Mouse (Mus musculus): ENCODE measurements around the gene Maneal.

Gene Maneal

DNA sequence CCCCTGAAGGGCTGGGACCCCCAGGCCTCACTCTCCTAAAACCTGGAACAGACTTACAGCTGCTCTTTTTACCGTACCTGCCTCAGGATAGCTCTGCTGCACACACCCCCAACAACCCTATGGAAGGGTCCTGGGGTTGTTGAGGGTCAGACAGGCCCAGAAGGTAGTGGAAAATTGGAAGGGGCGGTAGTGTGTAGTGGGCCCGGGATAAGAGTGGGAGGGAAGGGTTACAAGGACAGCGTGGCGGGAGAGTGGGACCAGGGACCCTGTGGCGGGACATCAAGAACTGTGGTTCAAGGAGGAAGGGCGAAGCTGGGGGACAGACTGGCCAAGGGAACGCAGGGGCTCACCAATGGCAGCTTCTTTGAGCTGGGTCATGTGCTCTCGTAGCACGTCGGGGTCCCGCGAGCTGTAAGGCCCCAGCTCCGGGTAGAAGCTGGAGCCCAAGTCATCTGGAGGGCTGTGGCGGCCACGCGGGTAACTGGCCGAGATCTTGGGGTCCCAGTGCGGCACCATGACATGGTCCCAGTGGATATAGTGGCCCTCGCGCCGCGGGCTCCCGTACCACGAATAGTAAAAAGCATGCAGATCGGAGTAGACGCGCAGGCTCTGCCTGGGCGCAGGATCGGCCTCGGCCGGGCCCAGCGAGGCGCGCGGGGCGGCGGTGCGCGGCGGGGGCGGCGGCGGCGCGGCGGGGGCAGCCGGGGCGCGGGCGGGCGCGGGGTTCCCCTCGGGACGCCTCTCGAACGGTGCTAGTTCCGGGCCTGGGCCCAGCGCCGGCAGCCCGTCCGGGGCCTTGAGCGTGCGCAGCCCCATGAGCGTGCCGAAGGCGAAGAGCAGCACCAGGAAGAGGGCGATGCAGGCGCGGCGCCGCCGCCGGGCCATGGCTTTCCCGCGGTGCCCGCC, at the start of gene Maneal:
Gene Maneal, minus strand, starts transcription at position 889 of the 906 bp plus-strand sequence.
- DNase-seq (ENCODE audit: low spot score), result no peak

DNA sequence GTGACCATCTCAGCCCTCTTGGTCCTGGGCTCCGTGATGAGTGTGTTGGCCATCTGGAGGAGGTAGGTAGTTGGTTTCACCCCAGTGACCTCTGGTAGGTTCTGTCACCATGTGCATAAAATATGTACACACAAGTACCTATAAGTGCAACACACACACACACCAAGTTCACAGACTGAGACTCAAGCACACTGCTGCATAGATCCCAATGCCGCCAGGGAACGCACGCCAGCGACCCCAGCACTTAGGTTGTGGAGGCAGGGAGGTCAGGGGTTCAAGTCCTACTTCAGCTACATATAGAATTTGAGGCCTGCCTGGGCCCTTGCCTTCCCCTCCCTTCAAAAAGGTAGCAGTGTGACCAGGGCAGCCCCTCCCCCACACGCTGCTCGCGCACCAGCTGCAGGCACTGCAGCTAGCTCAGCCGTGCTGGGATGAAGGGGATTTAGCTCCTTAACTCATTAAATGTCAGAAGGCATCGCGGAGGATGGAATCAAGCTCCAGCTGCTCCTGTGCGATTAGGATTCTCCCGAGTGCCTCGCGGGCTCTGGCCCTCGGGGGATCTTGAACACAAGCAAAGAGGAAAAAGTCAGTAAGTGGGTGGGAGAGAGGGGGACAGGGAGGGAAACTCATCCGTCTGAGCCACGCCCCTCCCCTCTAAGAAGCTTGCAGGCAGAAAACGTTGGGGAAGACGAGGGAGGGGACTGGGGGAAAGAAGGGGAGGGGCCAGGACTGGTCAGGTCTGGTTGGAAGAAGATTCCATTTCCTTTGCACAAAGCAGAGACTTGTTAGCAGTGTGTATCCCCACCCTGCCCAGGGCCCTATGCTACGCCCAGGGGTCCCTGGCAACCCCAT, 44.2 kb upstream of the Maneal start:
- no peak for DNase-seq (ENCODE audit: low spot score)

DNA sequence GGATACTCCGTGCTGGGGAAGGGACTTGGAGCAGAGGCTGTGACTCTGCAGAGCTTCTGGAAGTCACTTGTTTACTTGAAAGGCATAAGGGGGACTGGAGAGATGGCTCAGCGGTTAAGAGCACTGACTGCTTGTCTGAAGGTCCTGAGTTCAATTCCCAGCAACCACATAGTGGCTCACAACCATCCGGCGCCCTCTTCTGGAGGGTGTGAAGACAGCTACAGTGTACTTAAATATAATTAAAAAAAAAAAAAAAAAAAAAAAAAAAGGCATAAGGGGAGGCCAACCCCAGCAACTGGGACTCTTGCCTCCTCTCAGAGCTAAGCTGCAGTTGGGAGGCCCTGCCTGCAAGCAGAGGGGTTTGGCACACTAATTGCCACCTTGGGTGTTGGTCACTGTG, 43.4 kb upstream of the Maneal start:
- DNase-seq (ENCODE audit: low spot score), result no peak

DNA sequence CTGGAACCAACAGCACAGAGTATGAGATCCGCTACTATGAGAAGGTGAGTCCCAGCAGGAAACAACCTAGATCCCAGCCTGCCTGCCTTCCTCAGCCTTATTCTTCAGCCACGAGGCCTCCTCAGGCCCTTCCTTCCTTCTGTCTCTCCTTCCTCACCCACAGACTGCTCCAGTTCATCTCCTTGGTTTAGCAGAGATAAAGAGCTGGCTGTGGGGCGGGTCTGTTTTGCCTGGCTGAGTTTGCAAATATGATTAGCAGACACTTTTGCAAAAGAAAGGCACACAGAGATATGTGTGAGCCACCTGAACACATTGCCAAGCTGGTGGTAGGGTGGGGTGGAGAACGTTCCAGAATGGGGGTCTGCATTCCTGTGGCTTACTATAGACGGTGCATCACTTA, 37.9 kb upstream of the Maneal start:
- DNase-seq (ENCODE audit: low spot score), result no peak

DNA sequence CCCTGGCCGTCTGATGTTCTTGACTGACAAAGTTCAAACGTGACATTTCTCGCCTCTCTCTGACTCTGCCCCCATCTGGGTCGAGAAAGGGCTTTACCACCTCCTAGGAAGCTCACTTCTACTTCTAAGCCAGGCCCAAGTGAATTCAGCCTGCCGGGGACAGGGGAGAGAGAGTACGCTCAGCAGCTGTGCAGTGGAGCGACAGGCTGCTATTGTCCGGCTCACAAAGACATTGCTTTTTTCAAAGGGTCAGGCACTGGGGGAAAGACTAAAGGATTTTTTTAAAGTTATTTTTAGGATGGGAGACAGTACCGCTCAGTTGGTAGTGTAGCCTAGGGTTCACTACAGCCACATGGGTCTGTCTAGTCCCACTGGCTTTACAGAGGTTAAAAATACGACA, 36.5 kb upstream of the Maneal start:
- DNase-seq (ENCODE audit: low spot score), result no peak

DNA sequence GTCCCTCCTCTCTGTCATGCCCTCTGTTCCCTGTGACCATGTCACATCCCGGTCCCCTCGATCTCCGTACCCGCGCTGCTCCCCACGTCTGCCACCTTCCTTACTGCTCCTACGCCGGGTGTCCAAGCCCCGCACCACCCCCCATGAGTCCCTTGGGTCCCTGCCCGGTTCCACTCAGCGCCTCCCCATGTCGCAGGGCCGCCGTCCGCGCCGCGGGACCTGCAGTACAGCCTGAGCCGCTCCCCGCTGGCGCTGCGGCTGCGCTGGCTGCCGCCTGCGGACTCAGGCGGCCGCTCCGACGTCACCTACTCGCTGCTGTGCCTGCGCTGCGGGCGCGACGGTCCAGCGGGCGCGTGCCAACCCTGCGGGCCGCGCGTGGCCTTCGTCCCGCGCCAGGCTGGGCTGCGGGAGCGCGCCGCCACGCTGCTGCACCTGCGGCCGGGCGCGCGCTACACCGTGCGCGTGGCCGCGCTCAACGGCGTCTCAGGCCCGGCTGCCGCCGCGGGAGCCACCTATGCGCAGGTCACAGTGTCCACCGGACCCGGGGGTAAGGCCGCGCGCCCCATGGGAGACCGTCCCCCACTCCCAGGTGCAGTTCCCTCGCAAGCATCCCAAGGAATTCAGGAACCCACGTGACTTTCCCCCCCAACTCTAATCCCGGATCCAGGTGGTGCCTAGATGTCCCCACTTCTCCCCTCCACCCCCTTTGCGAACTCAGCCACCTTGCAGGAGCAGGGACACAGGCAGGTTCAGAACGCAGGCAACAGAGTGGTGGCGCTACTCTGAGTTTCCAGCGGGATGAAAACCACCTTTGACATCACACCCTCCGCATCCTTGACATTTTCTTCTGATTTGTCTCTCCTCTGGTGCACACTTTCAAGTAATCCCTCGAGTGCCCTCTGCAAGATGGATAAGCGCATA, 32.8 kb upstream of the Maneal start:
- no peak for DNase-seq (ENCODE audit: low spot score)

DNA sequence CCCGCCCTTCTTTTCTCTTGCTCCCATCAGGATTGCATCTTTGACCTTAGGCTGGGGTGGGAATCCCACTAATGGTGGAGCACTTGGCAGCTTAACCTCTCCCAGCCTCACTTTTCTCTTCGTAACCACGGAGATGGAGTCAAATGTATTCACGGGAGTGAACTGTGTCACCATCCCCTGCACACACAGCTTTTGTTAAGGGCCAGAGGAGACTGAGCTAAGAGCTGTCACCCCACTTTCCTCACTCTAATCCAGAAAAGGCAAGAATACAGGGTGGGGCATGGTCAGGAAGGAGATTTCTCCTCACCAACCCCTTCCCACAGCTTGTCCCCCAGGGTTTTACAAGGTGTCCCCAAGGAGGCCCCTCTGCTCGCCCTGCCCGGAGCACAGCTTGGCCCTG, 31.8 kb upstream of the Maneal start:
- no peak for DNase-seq (ENCODE audit: low spot score)

DNA sequence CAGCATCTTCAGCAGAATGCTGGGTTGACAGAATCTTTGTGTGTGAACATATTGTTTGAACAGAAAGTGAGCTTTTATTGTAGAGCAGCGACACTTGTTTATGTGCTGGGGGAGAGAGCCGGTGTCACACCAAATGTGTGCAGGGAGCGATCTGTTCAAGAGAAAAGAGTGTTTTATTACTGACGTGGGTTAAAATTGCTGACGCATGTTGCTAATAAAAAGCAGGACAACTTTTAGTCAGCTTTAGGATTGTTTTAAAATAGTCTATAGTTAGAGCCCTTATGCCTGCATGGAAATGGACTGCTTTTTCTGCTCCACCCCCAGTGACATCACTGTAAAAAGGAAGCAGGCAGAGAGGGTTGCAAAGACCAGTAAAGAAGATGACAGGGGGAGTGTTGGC, 28.9 kb upstream of the Maneal start:
- no peak for DNase-seq (ENCODE audit: low spot score)

DNA sequence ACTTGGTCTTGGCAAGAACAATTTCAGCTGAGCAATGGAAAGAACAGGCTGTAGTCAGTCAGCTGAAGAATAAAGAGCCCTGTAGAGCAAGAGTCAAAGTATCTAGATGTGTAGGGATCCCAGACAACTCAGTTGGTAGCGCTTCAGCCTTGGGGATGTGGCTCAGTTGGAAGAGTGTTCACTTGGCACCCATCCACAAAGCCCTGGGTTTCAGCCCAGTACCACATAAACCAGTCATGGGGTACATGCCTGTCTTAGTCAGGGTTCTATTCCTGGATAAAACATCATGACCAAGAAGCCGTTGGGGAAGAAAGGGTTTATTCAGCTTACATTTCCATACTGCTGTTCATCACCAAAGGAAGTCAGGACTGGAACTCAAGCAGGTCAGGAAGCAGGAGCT, 28.0 kb upstream of the Maneal start:
- DNase-seq (ENCODE audit: low spot score), result no peak

DNA sequence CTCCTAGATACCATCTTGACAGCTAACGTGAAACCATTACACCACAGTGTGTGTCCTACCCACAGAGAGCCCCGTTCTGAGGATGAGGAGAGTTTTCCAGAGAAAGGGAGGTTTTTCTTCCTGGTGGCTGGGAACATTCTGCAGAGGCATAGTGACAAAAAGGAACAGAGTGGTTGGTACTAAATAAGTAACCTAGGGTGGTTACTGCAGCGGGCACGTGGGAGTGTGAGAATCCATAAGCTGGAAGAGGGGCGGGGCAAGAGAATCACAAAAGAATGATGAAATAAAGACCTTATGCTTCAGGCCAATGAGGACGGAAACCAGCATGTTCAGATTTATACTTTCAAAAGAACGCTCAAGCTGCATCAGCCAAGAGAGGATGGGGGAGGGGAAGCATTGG, 26.7 kb upstream of the Maneal start:
- DNase-seq (ENCODE audit: low spot score), result no peak

DNA sequence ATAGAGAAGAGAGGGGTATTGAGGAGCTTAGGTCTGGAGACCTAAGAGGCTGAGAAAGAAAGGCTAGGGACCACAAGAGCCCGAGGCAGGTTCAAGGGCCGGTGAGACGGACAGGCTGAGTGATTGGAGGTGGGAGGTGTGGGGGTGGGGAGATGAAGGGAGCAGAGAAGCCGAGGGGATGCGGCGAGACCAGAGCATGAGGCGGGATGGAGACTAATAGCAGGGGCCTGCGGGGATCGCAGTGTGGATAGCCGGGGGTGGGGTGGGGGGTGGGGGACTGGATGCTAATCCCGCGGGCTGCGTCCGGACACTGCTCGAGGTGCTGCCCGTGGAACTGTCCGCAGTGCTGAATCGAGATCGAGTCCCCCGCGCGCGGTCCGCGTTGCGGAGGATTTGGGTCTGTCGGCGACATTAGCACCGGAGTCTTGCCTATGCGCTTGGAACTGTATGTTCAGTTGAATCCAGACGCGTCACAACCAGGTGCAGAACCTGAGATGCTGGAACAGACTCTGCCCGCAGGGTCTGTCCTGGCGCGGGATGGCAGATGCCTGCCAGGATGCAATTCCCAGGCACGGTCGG, 20.3 kb upstream of the Maneal start:
- DNase-seq (ENCODE audit: low spot score), result peak; percentile 61

DNA sequence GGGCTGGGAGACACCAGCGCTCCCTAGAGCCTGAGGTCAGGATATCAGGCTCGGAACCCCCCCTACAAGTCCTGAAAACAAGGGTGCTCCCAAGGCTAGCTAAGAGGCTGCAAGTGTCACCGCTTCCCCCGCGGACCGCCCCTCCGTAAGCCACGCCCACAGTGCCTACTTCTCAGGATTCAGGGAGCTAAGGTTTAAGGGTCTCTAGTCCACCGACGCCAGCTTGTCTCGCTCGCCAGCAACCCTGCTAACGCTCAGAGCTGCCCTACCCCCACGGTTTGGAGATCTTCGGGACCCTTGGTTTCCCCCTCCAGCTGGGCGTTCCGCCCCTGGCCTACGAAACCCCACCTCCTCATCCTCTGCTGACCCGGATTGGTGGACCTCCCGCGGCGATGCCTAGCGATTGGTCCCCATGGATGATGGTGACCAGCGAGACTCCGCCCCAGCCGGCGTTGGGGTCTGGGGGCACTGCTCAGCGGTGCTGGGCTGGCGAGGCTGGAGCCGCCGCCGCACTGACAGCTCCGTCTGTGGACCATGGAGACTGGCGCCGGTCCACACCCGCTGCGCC, 19.5 kb upstream of the Maneal start:
- no peak for DNase-seq (ENCODE audit: low spot score)

DNA sequence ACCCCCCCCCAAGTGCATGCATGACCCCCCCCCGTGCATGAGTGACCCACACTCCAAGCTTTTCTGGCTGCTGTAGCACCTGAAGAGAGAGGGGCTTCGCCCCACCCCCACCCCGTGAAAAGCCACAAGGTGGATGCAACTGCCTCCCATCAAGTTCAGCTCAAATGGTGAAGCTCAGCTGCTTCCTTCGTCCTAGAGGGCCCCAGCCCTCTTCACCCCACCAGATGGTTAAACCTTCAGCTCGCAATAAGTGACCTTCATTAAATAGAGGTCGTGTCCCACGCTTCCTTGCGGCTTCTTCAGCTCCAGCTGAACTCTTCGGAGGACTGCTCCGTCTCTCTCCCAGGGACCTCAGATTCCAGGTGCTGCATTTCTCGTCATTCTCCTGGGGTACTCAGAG, 18.6 kb upstream of the Maneal start, which contains the start of gene Epha10:
Gene Epha10, plus strand, starts transcription at position 301 of the 400 bp plus-strand sequence.
- DNase-seq (ENCODE audit: low spot score), result no peak

DNA sequence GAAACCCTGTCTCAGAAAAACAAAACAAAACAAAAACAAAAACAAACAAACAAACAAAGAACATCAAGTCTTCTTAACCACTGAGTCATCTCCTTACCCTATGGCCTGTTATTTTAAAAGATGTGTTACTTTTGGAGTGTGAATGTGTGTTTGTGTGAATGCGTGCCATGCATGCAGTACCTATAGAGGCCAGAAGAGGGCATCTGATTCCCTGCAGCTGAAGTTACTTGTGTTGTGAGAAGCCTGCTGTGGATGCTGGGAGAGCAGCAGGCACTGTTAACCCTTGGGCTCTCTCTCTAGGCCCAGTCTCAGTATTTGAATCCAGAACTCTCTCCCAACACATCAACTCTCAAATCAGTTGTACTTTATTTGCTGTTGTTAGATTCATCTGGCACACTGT, 10.7 kb upstream of the Maneal start:
- DNase-seq (ENCODE audit: low spot score), result no peak

DNA sequence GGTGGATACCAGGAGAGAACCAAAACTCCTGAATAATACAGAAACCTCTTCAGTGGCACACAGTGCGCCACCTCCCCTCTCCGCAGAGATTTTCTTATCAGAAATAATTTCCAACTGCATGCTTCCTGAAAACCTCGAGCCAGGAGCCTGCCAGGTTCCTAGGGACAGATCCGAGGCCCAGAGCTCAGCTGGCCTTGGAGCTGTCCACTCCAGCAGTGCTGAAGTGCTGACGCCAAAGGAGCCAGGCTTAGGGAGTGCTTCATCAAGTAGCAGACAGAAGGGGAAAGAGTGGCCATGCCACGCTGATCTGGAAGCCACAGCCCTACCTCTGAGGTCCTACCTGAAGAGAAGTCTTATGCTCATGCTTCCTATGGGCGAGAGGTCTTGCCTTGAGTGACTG, 1.5 kb downstream of the Maneal start:
- peak; percentile 80 for DNase-seq (ENCODE audit: low spot score)

DNA sequence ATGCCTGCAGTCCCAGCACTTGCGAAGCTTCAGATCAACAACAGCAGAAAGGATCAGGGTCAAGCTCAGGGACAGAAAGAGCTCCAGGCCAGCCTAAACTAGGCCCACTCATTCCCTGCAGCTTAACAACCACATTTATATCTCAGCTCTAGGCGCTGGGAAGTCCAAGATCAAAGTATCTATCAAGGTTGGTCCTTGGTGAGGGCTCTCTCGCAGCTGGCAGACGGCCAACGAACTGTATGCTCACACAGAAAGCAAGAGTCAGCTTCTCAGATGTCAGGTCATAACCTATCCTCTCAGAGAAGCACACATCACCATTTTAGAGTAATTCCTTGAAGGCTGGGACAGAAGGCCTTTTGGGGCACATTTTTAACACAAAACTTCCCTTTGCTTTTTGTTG, 3.6 kb downstream of the Maneal start:
- DNase-seq (ENCODE audit: low spot score), result peak; percentile 70

DNA sequence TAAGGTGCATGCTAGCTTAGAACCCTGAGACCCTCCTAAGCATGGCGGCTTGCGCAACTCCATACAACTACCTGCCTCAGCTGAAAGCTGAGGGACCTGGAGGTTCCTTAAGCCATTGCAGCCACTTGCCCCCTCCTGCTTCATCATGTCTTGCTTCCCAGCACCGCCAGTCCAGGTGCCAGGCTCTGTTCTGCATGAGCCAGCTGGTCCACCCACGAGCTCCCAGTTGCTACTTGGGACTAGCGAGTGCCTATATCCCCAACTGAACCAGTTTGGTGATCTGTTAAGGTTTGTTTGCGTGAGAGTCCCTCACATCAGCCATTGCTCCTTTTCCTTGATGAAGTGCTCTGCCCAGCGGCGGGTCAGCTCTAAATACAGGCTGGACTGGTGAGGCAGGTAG, 5.7 kb downstream of the Maneal start:
- no peak for DNase-seq (ENCODE audit: low spot score)

DNA sequence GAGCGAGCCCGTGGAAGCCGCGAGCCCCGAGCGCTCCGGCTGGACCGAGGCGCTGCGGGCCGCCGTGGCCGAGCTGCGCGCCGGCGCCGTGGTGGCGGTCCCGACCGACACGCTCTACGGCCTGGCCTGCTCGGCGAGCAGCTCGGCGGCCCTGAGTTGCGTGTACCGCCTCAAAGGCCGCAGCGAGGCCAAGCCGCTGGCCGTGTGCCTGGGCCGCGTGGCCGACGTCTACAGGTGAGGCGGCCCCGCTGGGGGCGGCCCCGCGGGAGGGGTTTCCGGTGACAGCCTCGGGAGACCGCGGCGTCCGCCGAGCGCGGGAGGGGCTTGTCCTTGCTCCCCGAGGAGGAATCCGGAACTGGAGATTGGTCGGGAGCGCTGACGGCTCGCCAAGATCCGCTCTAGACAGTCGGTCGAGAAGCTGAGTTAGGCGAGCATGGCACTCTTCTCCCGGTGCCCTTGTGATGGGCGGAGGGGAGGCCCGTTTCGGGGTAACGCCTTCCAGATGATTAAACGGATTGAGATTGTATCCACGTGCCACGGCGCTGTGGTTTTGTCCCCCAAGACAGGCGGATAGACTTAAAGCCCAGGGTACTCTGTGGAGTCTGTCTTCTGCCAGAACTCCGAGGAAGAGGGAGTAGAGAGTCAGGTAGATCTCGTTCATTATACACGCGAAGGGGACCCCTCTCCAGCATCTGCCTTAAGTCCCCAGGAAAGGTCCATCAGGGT, 10.9 kb downstream of the Maneal start, which contains the start of gene 1110065P20Rik:
Gene 1110065P20Rik, minus strand, starts transcription at position 264 of the 726 bp plus-strand sequence.
- peak; percentile 84 for DNase-seq (ENCODE audit: low spot score)

DNA sequence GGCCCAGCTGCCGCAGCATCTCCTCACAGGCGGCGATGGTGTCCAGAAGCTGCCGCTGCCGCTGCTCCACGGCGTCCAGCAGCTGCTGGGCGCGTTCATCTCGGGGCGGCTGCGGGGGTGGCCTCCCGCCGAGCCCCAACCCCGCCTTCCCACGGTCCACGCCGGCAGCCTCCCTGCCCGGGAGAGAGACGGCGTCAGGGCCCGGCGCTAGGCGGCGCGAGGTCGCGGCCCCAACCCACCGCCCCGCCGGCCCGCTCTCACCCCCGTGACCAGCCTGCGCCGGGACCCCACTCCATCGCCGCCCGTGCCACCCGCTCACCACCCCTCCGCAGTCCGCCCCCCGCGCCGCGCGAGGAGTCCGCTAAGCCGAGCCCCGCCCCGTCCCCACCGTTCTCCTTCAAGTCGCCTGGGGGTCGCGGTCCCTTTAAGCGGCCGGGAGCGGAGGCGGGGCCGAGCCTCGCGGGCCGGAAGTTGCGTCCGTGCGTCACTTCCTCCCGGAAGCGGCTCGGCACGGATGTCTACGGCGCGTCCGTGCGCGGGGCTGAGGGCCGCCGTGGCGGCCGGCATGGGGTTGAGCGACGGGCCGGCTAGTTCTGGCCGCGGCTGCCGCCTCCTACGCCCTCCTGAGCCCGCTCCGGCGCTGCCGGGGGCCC, 11.6 kb downstream of the Maneal start, which contains the start of gene Yrdc:
Gene Yrdc, plus strand, starts transcription at position 419 of the 653 bp plus-strand sequence.
- peak; percentile 93 for DNase-seq (ENCODE audit: low spot score)
